Mouse (Mus musculus) T-helper 2 cell (primary cell): ENCODE results near the gene Gadd45a.

Source experiments
- in situ Hi-C: fragments of 300-600 bp; cut with MboI, MseI; formaldehyde crosslinking; loops from one replicate; pipeline ENCODE4 v1.15.1; 2025; ENCODE audit warnings: high pct_unique_total_duplicates

Gene Gadd45a

DNA sequence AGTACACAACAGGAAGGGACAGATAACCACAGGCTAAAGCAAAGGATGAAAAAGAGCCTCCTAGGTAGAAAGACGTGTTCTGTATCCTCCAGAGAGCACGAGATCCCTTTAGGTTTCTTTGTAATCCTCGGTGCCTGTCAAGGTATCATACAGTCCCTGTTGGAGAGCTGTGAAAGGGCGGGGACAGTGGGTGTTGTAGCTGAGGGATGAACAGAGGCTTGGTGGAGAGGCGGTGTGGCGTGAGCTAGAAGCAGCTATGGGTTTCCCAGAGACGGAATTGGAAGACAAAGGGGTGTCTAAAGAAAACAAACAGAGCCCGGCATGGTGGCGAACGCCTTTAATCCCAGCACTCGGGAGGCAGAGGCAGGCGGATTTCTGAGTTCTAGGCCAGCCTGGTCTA is 51.2 kb downstream of the Gadd45a start:
- in situ Hi-C loops: no loop called here

DNA sequence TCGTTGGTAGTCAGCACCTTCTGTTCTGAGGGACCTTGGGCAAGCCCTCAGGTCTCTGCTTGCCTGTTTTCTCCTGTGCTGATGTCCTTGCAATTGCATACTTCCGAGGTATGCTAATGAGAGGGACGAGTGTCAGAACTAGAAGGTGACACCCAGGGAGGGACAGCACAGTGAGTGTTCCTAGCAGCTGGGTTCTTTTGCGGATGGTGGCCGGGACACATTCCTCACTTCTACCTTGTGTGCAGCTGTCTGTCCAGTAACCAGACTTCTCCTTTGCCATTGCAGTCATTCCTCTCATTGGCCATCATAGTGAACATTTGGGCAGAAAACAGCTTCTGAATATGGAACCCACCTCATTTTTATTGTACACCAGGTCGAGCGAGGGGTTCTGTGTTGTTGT is 51.8 kb downstream of the Gadd45a start:
- in situ Hi-C loops: no loop called here
